Comparison of ENCODE assay signal across 8 mouse cellular contexts in genomic region chr4:22357931-22358300, GRCm38 (mm10). TPM values are rescaled to one million over a fixed set of nuclear protein-coding genes. Genes with fewer than 3 reads are reported as not detected.
DNase-seq lines count a peak whose midpoint lies in the region; ATAC-seq lines count a peak whose summit lies in the region.

No protein-coding gene starts in this region.

- no peaks in the 10 kb centered on the region for H3K36me3 ChIP-seq in kidney, embryonic 15.5 days
- no peaks in the 10 kb centered on the region for H3K36me3 ChIP-seq in hindbrain, embryonic 11.5 days (ENCODE audit: control insufficient read depth, insufficient read depth, low read length)
- peaks cover 4% of the 10 kb centered on the region; the same call in 1 of the 2 replicates for H3K36me3 ChIP-seq in midbrain, embryonic 13.5 days

- peaks cover 9% of the 10 kb centered on the region for H3K4me1 ChIP-seq in kidney, embryonic 15.5 days
- H3K4me1 ChIP-seq in hindbrain, embryonic 11.5 days (replicated peaks; ENCODE audit: control insufficient read depth, insufficient read depth, low read length) = peaks cover 3% of the 10 kb centered on the region; the same call in 1 of the 2 replicates
- H3K4me1 ChIP-seq in midbrain, embryonic 13.5 days (replicated peaks) = peaks cover 18% of the 10 kb centered on the region

- ATAC-seq in kidney, embryonic 15.5 days (replicated peaks; ENCODE audit: low FRiP score) = peak; percentile 44
- peak; percentile 52 for ATAC-seq in hindbrain, embryonic 11.5 days (ENCODE audit: low FRiP score)
- peak; percentile 61 for ATAC-seq in midbrain, embryonic 13.5 days

- no peaks in the 10 kb centered on the region for H3K9me3 ChIP-seq in kidney, embryonic 15.5 days (replicated peaks)
- no peaks in the 10 kb centered on the region for H3K9me3 ChIP-seq in hindbrain, embryonic 11.5 days (ENCODE audit: control insufficient read depth, low read length)
- no peaks in the 10 kb centered on the region; the same call in 1 of the 2 replicates for H3K9me3 ChIP-seq in midbrain, embryonic 13.5 days

- no peaks in the 10 kb centered on the region for H3K27me3 ChIP-seq in kidney, embryonic 15.5 days
- H3K27me3 ChIP-seq in hindbrain, embryonic 11.5 days (ENCODE audit: control insufficient read depth, insufficient read depth, low read length) = no peaks in the 10 kb centered on the region
- H3K27me3 ChIP-seq in midbrain, embryonic 13.5 days = no peaks in the 10 kb centered on the region

- H3K27ac ChIP-seq in kidney, embryonic 15.5 days = peak overlapping the region; percentile 95
- H3K27ac ChIP-seq in hindbrain, embryonic 11.5 days (ENCODE audit: low read depth, low read length) = peak overlapping the region; percentile 85
- H3K27ac ChIP-seq in midbrain, embryonic 13.5 days = peak overlapping the region; percentile 92

- no peak for DNase-seq in kidney, postnatal 25 days
- peak; percentile 28 for DNase-seq in WW6 (ENCODE audit: low read depth, low spot score)
- DNase-seq in hindbrain, embryonic 11.5 days (ENCODE audit: low spot score) = no peak
- no peak for DNase-seq in ovary, adult 18-20 months (ENCODE audit: low spot score)
- no peak for DNase-seq in adrenal gland, adult (ENCODE audit: inconsistent age in 2 of 2, low spot score in 1 of 2)
- no peak for DNase-seq in layer of hippocampus, postnatal 36 days

- peak overlapping the region; percentile 70 for H3K4me2 ChIP-seq in kidney, embryonic 15.5 days
- peak overlapping the region; percentile 73 for H3K4me2 ChIP-seq in hindbrain, embryonic 11.5 days (replicated peaks; ENCODE audit: low read depth, low read length)
- peak overlapping the region; percentile 71 for H3K4me2 ChIP-seq in midbrain, embryonic 13.5 days (replicated peaks)

- H3K9ac ChIP-seq in kidney, embryonic 15.5 days = peak overlapping the region; percentile 82
- peak overlapping the region; percentile 94 for H3K9ac ChIP-seq in hindbrain, embryonic 11.5 days (ENCODE audit: low read depth, low read length)
- H3K9ac ChIP-seq in midbrain, embryonic 13.5 days (replicated peaks) = peak overlapping the region; percentile 90

- H3K4me3 ChIP-seq in kidney, embryonic 15.5 days (replicated peaks) = peak overlapping the region; percentile 75
- peak overlapping the region; percentile 83 for H3K4me3 ChIP-seq in hindbrain, embryonic 11.5 days (ENCODE audit: low read depth, low read length)
- H3K4me3 ChIP-seq in midbrain, embryonic 13.5 days (replicated peaks) = peak overlapping the region; percentile 83

- 6% methylated on average over 10 of the region's 10 CpGs for WGBS in kidney, embryonic 15.5 days
- 9% methylated on average over 10 of the region's 10 CpGs for WGBS in hindbrain, embryonic 11.5 days
- 8% methylated on average over 10 of the region's 10 CpGs for WGBS in midbrain, embryonic 13.5 days

RNA-seq across cellular contexts. Expression of gene Fbxl4, which starts 0.6 kb away (rescaled TPM):
- polyA plus RNA-seq in kidney, embryonic 15.5 days (2015; fragmentation: Nextera tagmentation; extraction: Ambion mirVana) = 11.1 and 12.2 TPM in 2 replicates
- polyA plus RNA-seq in hindbrain, embryonic 11.5 days (2014; fragmentation: Nextera tagmentation; extraction: Ambion mirVana) = 9.9 and 11.6 TPM in 2 replicates
- polyA plus RNA-seq in midbrain, embryonic 13.5 days (2015; fragmentation: Nextera tagmentation; extraction: Ambion mirVana) = 12.7 and 13.9 TPM in 2 replicates
- total RNA-seq in layer of hippocampus, postnatal 36 days (2021) = 10 to 100 TPM; 13.5 to 15.1 TPM
